Mouse (Mus musculus): Measurements from ENCODE around the gene Lrrc4b.

Gene Lrrc4b

DNA sequence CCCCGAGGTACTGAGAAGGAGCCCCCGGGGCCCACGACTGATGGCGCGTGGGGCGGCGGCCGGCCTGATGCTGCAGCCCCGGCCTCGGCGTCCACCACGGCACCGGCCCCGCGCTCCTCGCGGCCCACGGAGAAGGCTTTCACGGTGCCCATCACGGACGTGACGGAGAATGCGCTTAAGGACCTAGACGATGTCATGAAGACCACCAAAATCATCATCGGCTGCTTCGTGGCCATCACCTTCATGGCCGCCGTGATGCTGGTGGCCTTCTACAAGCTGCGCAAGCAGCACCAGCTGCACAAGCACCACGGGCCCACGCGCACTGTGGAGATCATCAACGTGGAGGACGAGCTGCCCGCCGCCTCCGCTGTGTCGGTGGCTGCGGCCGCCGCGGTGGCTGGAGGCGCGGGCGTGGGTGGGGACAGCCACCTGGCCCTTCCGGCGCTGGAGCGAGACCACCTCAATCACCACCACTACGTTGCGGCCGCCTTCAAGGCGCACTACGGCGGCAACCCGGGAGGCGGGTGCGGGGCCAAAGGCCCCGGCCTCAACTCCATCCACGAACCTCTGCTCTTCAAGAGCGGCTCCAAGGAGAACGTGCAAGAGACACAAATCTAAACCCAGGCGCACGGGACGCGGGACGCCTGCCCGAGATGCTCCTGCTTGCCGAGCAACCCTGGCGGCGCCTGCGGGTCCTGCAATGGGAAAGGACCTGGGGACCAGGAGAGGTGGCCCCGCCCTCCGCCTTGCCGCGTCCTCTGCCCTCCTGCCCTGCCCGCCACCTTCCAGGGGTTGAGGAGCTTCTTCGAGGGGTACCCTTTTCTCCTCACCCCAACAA, 33.6 kb downstream of the Lrrc4b start:
- in situ Hi-C loops (cut with MboI; ENCODE audit: low sequenced_read_pairs) = loop anchor here (25.0 kb wide), 1 partner anchor 200 kb away; the partner anchor contains the start of genes Acp4 and Gm15517

GRCm38 (mm10) chr7:44463056-44463425, 34.2 kb downstream of the Lrrc4b start:
- in situ Hi-C loops (cut with MboI; ENCODE audit: low sequenced_read_pairs) = loop anchor here (25.0 kb wide), 1 partner anchor 201 kb away; the partner anchor contains the start of genes Acp4 and Gm15517

DNA sequence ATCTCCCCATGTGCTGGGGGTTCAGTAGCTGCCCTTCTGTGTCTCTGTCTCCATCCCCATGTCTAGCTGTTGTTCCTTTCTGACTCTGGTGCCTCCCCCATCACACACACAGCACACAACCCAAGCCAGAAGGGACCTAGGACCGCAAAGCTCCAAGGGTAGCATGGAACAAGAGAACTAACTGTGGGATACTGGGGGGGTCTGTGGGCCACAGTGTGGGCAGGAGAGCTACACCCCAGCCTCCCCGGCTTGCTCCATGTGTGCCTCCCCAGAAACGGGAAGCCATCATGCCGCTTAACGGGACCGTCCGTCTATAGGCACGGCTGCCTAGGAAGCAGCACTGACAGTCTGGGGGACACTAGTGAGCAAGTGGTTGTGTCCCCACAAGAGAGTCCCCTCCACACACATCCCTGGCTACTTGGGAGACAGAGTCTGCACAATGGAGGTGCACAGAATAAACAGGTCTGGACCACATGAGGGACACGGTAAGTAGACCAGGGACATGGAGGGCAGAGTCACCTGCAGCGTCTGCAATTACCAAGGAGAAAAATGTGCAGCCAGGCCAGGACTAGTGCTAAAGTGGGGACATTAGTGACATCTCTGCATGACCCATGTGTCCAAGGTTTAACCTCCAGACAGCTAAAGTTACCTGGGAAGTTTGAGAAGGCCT, 34.9 kb downstream of the Lrrc4b start:
- in situ Hi-C loops (cut with MboI; ENCODE audit: low sequenced_read_pairs) = loop anchor here (25.0 kb wide), 1 partner anchor 201 kb away; the partner anchor contains the start of genes Acp4 and Gm15517

- in situ Hi-C loops (cut with MboI; ENCODE audit: low sequenced_read_pairs) = loop anchor here (25.0 kb wide), 1 partner anchor 202 kb away; the partner anchor contains the start of genes Acp4 and Gm15517
These were observed 35.7 kb downstream of the Lrrc4b start for GRCm38 (mm10) chr7:44464511-44464910.

DNA sequence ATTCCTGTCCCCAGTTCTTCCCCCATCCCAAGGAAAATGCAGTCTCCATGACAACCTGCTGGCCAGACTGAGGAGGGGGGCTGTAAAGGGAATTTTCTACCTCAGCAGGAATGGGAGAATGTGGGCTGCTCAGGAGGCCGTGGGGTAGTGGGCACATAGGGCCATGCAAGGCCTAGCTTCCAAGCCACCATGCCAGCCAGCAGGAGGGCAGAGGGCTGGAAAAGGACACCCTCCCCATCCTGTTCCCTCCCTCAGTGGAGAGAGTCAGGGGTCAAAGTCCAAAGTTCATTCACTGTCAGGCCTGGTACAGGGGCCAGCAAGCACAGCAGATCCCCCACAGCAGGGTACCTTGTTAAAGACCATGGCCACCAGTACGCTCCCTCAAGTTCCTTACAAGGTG, 36.3 kb downstream of the Lrrc4b start, which contains the start of gene Aspdh:
TSS of gene Aspdh (plus strand) at position 281 of the 400 bp plus-strand sequence.
- in situ Hi-C loops (cut with MboI; ENCODE audit: low sequenced_read_pairs) = loop anchor here (25.0 kb wide), 1 partner anchor 203 kb away; the partner anchor contains the start of genes Acp4 and Gm15517

DNA sequence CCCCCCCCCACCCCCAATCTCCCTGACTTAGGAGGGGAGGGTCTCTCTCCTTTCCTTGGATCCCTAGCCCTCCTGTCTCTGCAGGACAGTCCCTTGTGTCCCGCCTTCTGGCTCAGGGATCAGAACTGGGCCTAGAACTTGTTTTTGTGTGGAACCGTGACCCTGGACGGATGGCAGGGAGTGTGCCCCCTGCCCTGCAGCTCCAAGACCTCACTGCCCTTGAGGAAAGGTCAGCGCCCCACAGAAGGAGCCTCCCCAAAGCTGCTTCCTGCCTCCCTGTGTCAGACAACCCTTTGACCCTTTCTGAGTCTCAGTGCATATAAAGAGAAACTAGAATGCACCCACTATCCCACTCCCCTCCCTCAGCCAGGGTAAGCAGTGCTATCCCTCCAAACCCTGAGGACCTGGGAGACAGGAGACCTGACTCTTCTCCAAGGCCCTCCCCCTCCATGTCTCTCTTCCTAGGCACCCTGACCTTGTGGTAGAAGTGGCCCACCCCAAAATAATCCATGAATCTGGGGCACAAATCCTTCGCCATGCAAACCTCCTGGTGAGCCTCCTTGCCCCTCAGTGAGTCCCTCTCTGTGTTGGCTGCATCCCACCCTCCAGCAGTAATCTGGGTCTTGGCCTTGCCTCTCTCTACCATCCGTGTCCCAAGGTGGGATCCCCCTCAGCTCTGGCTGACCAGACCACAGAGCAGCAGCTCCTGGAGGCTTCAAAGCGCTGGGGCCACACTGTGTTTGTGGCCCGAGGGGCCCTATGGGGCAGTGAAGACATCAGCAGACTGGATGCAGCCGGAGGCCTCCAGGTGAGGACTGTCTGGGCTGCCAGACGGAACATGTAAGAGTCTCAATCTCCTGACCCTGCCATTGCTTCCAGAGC, 37.4 kb downstream of the Lrrc4b start:
- in situ Hi-C loops (cut with MboI; ENCODE audit: low sequenced_read_pairs) = loop anchor here (25.0 kb wide), 1 partner anchor 204 kb away; the partner anchor contains the start of genes Acp4 and Gm15517

DNA sequence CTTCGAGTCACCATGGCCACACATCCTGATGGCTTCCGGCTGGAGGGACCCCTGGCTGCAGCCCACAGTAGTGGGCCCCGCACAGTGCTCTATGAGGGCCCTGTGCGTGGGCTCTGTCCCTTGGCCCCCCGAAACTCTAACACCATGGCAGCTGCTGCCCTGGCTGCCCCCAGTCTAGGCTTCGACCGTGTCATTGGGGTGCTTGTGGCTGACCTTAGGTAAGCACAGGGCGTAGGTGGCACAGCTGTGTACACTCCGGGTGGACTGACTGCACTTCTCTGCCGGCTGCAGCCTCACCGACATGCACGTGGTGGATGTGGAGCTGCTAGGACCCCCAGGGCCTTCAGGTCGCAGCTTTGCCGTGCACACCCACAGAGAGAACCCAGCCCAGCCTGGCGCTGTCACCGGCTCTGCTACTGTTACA, 38.1 kb downstream of the Lrrc4b start:
- in situ Hi-C loops (cut with MboI; ENCODE audit: low sequenced_read_pairs) = loop anchor here (25.0 kb wide), 1 partner anchor 205 kb away; the partner anchor contains the start of genes Acp4 and Gm15517

DNA sequence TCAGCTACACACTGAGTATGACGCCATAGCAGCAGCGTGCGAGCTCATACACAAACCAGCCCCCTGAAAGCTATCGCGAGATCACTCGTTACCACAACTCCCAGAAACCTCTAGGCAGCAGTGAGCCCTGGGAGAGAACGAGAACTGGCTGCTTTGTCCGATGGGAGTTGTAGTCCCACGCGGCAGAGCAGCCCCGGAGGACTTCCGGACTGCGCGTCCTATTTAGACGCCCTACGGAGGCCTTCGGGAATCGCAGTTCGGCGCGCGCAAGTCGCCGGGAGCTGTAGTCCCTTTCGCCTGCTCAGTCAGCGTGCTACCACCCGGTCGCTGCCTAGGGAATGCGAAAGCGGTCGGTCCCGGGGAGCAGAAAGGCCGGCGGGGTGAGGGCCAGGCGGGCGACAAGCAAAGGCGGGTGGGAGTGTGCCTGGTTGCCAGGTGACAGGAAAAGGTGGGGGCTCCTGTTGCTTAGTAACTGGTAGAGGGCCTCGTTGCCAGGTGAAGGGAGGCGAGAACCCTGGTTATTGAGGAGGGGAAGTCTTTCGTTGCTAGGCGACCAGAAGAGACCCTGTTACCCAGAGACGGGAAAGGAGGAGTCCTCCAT, 39.1 kb downstream of the Lrrc4b start, which contains the start of gene Josd2:
TSS of gene Josd2 (plus strand) at position 170 of the 601 bp plus-strand sequence.
- in situ Hi-C loops (cut with MboI; ENCODE audit: low sequenced_read_pairs) = loop anchor here (25.0 kb wide), 1 partner anchor 206 kb away; the partner anchor contains the start of genes Acp4 and Gm15517

- in situ Hi-C loops (cut with MboI; ENCODE audit: low sequenced_read_pairs) = loop anchor here (25.0 kb wide), 1 partner anchor 206 kb away; the partner anchor contains the start of genes Acp4 and Gm15517
These were observed 39.9 kb downstream of the Lrrc4b start for GRCm38 (mm10) chr7:44468644-44469285.

GRCm38 (mm10) chr7:44469677-44470675, 41.2 kb downstream of the Lrrc4b start:
- in situ Hi-C loops (cut with MboI; ENCODE audit: low sequenced_read_pairs) = loop anchor here (25.0 kb wide), 1 partner anchor 208 kb away; the partner anchor contains the start of genes Acp4 and Gm15517

DNA sequence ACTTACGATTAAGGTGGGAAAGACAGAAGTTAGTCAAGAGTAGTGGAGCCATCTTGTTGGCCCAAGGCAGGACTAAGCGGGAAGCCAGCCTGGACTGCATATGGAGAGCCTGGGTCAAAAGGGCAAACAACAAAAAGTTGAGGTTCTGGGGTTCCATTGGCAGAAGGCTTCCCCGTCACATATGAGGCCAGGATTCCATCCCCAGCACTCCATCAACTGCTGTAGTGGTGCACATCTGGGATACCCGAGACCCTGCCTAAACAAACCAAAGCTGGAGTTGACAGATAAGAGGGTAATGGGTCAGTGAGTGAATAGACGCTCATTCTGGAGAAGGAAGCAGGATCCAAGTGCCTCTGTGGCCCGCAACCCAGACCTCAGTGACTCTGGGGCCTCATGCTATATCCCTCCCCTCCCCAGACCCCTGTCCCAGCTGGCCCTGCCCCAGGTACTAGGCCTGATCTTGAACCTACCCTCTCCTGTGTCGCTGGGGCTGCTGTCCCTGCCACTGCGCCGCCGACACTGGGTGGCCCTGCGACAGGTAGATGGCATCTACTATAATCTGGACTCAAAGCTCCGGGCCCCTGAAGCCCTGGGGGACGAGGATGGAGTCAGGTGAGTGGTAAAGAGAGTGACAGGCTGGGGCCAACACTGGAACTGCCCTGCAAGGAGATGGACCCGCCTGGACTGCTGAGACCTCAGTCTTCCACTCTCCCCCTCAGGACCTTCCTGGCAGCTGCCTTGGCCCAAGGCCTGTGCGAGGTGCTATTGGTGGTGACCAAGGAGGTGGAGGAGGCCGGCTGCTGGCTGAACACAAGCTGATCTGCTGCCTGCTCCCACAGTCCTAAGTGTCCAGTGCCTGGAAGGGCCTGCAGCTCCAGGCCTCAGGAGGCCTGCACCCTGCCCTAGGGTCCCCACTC, 42.1 kb downstream of the Lrrc4b start:
- in situ Hi-C loops (cut with MboI; ENCODE audit: low sequenced_read_pairs) = loop anchor here (25.0 kb wide), 1 partner anchor 209 kb away; the partner anchor contains the start of genes Acp4 and Gm15517

DNA sequence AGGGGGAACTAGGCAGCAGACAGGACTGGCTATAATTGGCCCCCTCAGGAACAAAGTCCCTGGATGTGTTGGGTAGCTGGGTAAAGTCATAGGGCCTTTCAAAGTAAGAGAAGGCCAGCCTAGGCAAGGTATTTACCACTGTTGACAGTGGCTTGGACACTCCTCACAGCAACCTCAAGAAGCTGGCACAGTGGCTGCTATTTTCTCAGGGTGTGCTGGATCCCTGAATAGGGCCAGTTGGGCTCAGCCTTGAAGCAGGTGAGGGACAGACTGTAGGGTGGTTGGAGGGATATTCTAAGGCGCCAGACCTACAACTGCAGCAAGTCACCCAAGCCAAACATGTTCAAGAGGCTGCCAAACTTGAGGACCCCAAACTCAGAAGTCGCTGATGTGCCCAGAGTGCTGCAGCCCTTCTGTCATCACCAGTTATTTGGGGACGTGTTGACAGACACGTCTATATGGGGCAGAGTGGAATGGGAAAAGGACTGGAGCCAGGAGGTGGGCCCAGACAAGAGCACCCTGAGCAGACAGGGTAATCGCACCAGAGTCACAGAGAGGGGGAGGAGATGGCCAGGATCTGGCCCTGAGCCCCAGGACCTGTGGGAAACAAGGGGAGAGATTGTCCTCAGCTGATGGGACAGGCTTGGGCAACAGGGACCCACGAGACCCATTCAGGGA, 43.2 kb downstream of the Lrrc4b start:
- in situ Hi-C loops (cut with MboI; ENCODE audit: low sequenced_read_pairs) = loop anchor here (25.0 kb wide), 1 partner anchor 210 kb away; the partner anchor contains the start of genes Acp4 and Gm15517

DNA sequence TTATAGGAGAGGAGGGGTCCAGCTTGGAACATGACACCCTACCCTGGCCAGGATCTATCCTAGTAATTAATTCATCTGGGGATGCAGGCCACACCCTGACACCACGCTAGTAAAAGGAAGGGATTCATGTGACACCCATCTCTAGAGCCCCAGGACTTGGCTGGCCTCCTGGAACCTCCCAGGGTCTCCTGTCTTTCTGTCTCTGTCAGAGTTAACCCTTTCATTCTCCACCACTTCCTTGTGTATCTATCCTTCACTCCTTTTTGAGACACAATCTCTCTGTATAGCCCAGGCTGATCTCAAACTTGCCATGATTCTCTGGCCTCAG, 43.7 kb downstream of the Lrrc4b start:
- in situ Hi-C loops (cut with MboI; ENCODE audit: low sequenced_read_pairs) = loop anchor here (25.0 kb wide), 1 partner anchor 210 kb away; the partner anchor contains the start of genes Acp4 and Gm15517

- in situ Hi-C loops (cut with MboI; ENCODE audit: low sequenced_read_pairs) = loop anchor here (25.0 kb wide), 1 partner anchor 211 kb away; the partner anchor contains the start of genes Acp4 and Gm15517
These were observed 44.3 kb downstream of the Lrrc4b start for GRCm38 (mm10) chr7:44472961-44473646.

- in situ Hi-C loops (cut with MboI; ENCODE audit: low sequenced_read_pairs) = loop anchor here (25.0 kb wide), 1 partner anchor 212 kb away; the partner anchor contains the start of genes Acp4 and Gm15517
These were observed 45.6 kb downstream of the Lrrc4b start for GRCm38 (mm10) chr7:44474419-44474818.
